Mouse (Mus musculus) adrenal gland, postnatal 10 days (tissue): Measurements from ENCODE around the gene Apba2. TPM values are rescaled to one million over a fixed set of nuclear protein-coding genes. Genes with fewer than 3 reads are reported as not detected.

Experiments
- DNase-seq: peaks from one replicate; pipeline ENCODE4 v3.0.0; 2021; ENCODE audit warnings: mixed read lengths
- total RNA-seq, 2 experiments: library from RNA; stranded (reverse); gene quantifications; 2 replicates each; pipeline ENCODE4 v1.2.3; 2021

Gene Apba2
- total RNA-seq, 2 experiments from 2014 or later: 1.3 to 2.9 TPM

GRCm38 (mm10) chr7:64658914-64659313, 157.4 kb downstream of the Apba2 start:
- no peak for DNase-seq

GRCm38 (mm10) chr7:64659328-64659727, 157.8 kb downstream of the Apba2 start:
- DNase-seq: no peak

GRCm38 (mm10) chr7:64662506-64662905, 161.0 kb downstream of the Apba2 start:
- DNase-seq: no peak

GRCm38 (mm10) chr7:64663600-64663999, 162.1 kb downstream of the Apba2 start:
- DNase-seq: no peak

GRCm38 (mm10) chr7:64665120-64665519, 163.6 kb downstream of the Apba2 start:
- DNase-seq: no peak

- no peak for DNase-seq
Measured at GRCm38 (mm10) chr7:64665716-64666298, 164.3 kb downstream of the Apba2 start.

GRCm38 (mm10) chr7:64667959-64668358, 166.5 kb downstream of the Apba2 start:
- no peak for DNase-seq

GRCm38 (mm10) chr7:64679771-64680479, 178.4 kb downstream of the Apba2 start:
- DNase-seq: no peak

GRCm38 (mm10) chr7:64684893-64685292, 183.4 kb downstream of the Apba2 start:
- no peak for DNase-seq

- no peak for DNase-seq
Measured at GRCm38 (mm10) chr7:64688115-64688817, 186.8 kb downstream of the Apba2 start.

- DNase-seq: no peak
Measured at GRCm38 (mm10) chr7:64691831-64692230, 190.3 kb downstream of the Apba2 start.

- DNase-seq: no peak
Measured at GRCm38 (mm10) chr7:64694937-64695336, 193.4 kb downstream of the Apba2 start.

GRCm38 (mm10) chr7:64696521-64697281, 195.2 kb downstream of the Apba2 start:
- DNase-seq: no peak

- DNase-seq: no peak
Measured at GRCm38 (mm10) chr7:64697791-64698337, 196.4 kb downstream of the Apba2 start.

GRCm38 (mm10) chr7:64704060-64704595, 202.6 kb downstream of the Apba2 start:
- peak; percentile 25 for DNase-seq

- DNase-seq: no peak
Measured at GRCm38 (mm10) chr7:64708176-64708575, 206.7 kb downstream of the Apba2 start.

- DNase-seq: no peak
Measured at GRCm38 (mm10) chr7:64709520-64710262, 208.2 kb downstream of the Apba2 start.

- no peak for DNase-seq
Measured at GRCm38 (mm10) chr7:64716286-64716685, 214.8 kb downstream of the Apba2 start.

GRCm38 (mm10) chr7:64723313-64723712, 221.8 kb downstream of the Apba2 start:
- DNase-seq: no peak

- DNase-seq: no peak
Measured at GRCm38 (mm10) chr7:64724409-64724808, 222.9 kb downstream of the Apba2 start.

- peak; percentile 65 for DNase-seq
Measured at GRCm38 (mm10) chr7:64725967-64726695, 224.6 kb downstream of the Apba2 start.
